Mouse (Mus musculus): ENCODE data around the gene Slc8b1. TPM values are rescaled to one million over a fixed set of nuclear protein-coding genes. Genes with fewer than 3 reads are reported as not detected.

The Slc8b1 gene
- total and polyA plus RNA-seq, 2 experiments from 2014 or later: 2.5 to 3.7 TPM

DNA sequence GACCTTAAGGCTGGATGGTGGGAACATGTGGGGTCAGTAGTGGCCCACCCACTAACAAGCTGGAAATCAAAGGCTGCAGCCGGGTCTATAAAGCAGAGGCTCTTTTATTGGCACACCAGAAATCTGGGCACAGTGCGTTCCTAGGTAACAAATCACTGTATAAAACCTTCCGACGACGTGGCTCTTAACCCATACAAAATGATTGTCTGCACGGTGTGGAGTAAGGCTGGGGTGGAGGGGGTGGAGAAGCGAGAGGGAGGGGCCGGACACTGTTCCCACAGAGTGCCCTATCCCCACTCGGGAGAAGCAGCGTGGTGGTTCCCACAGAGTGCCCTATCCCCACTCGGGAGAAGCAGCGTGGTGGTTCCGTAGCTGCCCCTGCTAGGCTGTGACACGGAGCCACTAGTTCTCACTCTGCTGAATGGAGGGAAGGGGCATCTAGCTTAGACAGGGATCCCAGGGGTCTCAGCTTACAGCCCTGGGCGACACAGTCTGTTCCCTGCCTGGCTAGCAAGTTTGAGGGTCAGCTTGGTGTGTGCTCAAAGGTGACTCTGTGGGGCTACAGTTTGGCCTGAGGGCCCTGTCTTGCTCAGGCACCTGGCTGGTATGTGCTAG lies 23.2 kb downstream of the Slc8b1 start:
- no peaks in the 10 kb centered on the region for H3K9me3 ChIP-seq (ENCODE audit: low read length)
- H3K27ac ChIP-seq: peak overlapping the region; percentile 81
- peak; percentile 63 for ATAC-seq
- no peak overlapping the region for H3K9ac ChIP-seq (replicated peaks; ENCODE audit: low read length)
- 0 out of 2 replicates have a peak, but pooled peaks cover 3% of the 10 kb centered on the region for H3K36me3 ChIP-seq (ENCODE audit: insufficient read depth, low read length)
- no peak overlapping the region for H3K4me2 ChIP-seq (ENCODE audit: low read depth, low read length)
- peak; percentile 38 for DNase-seq (ENCODE audit: low spot score)
- 0 out of 2 replicates have a peak, but pooled peaks cover 8% of the 10 kb centered on the region for H3K4me1 ChIP-seq (ENCODE audit: insufficient read depth, low read length)
- WGBS: 37% methylated on average over 15 of the region's 15 CpGs
- H3K27me3 ChIP-seq (ENCODE audit: insufficient read depth, low read length): no peaks in the 10 kb centered on the region
- no peak overlapping the region for H3K4me3 ChIP-seq (ENCODE audit: low read length)
- TF ChIP-seq CTCF (IDR thresholded peaks at IDR 0.05; ENCODE audit: low read depth): no peak

GRCm38 (mm10) chr5:120534686-120535075 lies 23.7 kb downstream of the Slc8b1 start:
- Histone ChIP-seq H3K9me3 (ENCODE audit: low read length) (no peaks in the 10 kb centered on the region), H3K4me3 (ENCODE audit: low read length) (no peak overlapping the region), H3K9ac (replicated peaks; ENCODE audit: low read length) (no peak overlapping the region), H3K36me3 (ENCODE audit: insufficient read depth, low read length) (0 out of 2 replicates have a peak, but pooled peaks cover 7% of the 10 kb centered on the region), H3K27ac (peak overlapping the region; percentile 81), H3K4me1 (ENCODE audit: insufficient read depth, low read length) (0 out of 2 replicates have a peak, but pooled peaks cover 8% of the 10 kb centered on the region), H3K4me2 (ENCODE audit: low read depth, low read length) (no peak overlapping the region), H3K27me3 (ENCODE audit: insufficient read depth, low read length) (no peaks in the 10 kb centered on the region)
- TF ChIP-seq CTCF (IDR thresholded peaks at IDR 0.05; ENCODE audit: low read depth): no peak
- peak; percentile 68 for DNase-seq (ENCODE audit: low spot score)
- ATAC-seq: peak; percentile 57; the same call in 1 of the 2 replicates
- WGBS: 29% methylated on average over 2 of the region's 2 CpGs

- DNase-seq (ENCODE audit: low spot score): peak; percentile 57
Observed at GRCm38 (mm10) chr5:120536046-120536445, 25.1 kb downstream of the Slc8b1 start.

DNA sequence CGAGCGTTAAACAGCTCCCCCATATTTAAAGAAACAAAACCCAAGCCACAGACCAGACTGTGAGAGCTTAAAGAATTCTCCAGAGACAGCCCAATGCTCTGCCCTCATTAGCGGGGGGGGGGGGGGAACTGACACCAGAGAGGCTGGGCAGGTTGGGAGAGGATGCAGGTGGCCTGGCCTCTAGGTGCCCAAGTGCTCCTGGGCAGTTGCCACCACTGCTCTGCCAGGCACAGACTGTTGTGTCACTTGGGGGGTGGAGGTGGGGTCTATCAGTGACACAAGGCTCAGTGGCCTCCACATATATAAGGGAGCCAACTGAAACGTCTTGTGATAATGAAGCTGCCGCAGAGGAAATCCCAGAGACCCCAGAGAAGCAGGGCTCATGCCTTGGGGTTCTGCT lies 25.7 kb downstream of the Slc8b1 start:
- ATAC-seq (no peak), DNase-seq (ENCODE audit: low spot score) (no peak)
- no peaks in the 10 kb centered on the region for H3K9me3 ChIP-seq (ENCODE audit: low read length)
- no peak overlapping the region for H3K9ac ChIP-seq (replicated peaks; ENCODE audit: low read length)
- H3K27ac ChIP-seq: peak overlapping the region; percentile 66; the same call in 1 of the 2 replicates
- no peaks in the 10 kb centered on the region for H3K27me3 ChIP-seq (ENCODE audit: insufficient read depth, low read length)
- H3K36me3 ChIP-seq (ENCODE audit: insufficient read depth, low read length): peaks cover 12% of the 10 kb centered on the region; the same call in 1 of the 2 replicates
- no peak for TF ChIP-seq CTCF (IDR thresholded peaks at IDR 0.05; ENCODE audit: low read depth)
- no peak overlapping the region for H3K4me3 ChIP-seq (ENCODE audit: low read length)
- H3K4me1 ChIP-seq (ENCODE audit: insufficient read depth, low read length): 0 out of 2 replicates have a peak, but pooled peaks cover 8% of the 10 kb centered on the region
- 67% methylated on average over 5 of the region's 5 CpGs for WGBS
- no peak overlapping the region for H3K4me2 ChIP-seq (ENCODE audit: low read depth, low read length)

More at GRCm38 (mm10) chr5:120536046-120536445, 25.1 kb downstream of the Slc8b1 start:
- H3K9me3 ChIP-seq (ENCODE audit: low read length): no peaks in the 10 kb centered on the region
- peak; percentile 46; the same call in 1 of the 2 replicates for ATAC-seq
- peak overlapping the region; percentile 66; the same call in 1 of the 2 replicates for H3K27ac ChIP-seq
- no peak overlapping the region for H3K9ac ChIP-seq (replicated peaks; ENCODE audit: low read length)
- H3K4me1 ChIP-seq (ENCODE audit: insufficient read depth, low read length): 0 out of 2 replicates have a peak, but pooled peaks cover 8% of the 10 kb centered on the region
- TF ChIP-seq CTCF (IDR thresholded peaks at IDR 0.05; ENCODE audit: low read depth): no peak
- no peaks in the 10 kb centered on the region for H3K27me3 ChIP-seq (ENCODE audit: insufficient read depth, low read length)
- H3K36me3 ChIP-seq (ENCODE audit: insufficient read depth, low read length): peaks cover 12% of the 10 kb centered on the region; the same call in 1 of the 2 replicates
- no peak overlapping the region for H3K4me2 ChIP-seq (ENCODE audit: low read depth, low read length)
- H3K4me3 ChIP-seq (ENCODE audit: low read length): no peak overlapping the region
- 42% methylated on average over 13 of the region's 13 CpGs for WGBS

- no peak for DNase-seq (ENCODE audit: low spot score)
- ATAC-seq: no peak
- Histone ChIP-seq H3K9ac (replicated peaks; ENCODE audit: low read length) (no peak overlapping the region), H3K36me3 (ENCODE audit: insufficient read depth, low read length) (peaks cover 20% of the 10 kb centered on the region; the same call in 1 of the 2 replicates), H3K4me1 (ENCODE audit: insufficient read depth, low read length) (no peaks in the 10 kb centered on the region), H3K4me2 (ENCODE audit: low read depth, low read length) (no peak overlapping the region), H3K9me3 (ENCODE audit: low read length) (no peaks in the 10 kb centered on the region), H3K27me3 (ENCODE audit: insufficient read depth, low read length) (no peaks in the 10 kb centered on the region), H3K27ac (no peak overlapping the region), H3K4me3 (ENCODE audit: low read length) (no peak overlapping the region)
- no peak for TF ChIP-seq CTCF (IDR thresholded peaks at IDR 0.05; ENCODE audit: low read depth)
- 81% methylated on average over 11 of the region's 11 CpGs for WGBS
Observed at GRCm38 (mm10) chr5:120548236-120548850, 37.4 kb downstream of the Slc8b1 start.

GRCm38 (mm10) chr5:120550137-120550536 lies 39.2 kb downstream of the Slc8b1 start:
- DNase-seq (ENCODE audit: low spot score) (no peak), ATAC-seq (no peak)
- Histone ChIP-seq H3K4me2 (ENCODE audit: low read depth, low read length) (no peak overlapping the region), H3K4me1 (ENCODE audit: insufficient read depth, low read length) (no peaks in the 10 kb centered on the region), H3K27me3 (ENCODE audit: insufficient read depth, low read length) (no peaks in the 10 kb centered on the region), H3K9ac (replicated peaks; ENCODE audit: low read length) (no peak overlapping the region), H3K27ac (no peak overlapping the region), H3K4me3 (ENCODE audit: low read length) (no peak overlapping the region), H3K36me3 (ENCODE audit: insufficient read depth, low read length) (peaks cover 24% of the 10 kb centered on the region), H3K9me3 (ENCODE audit: low read length) (no peaks in the 10 kb centered on the region)
- no peak for TF ChIP-seq CTCF (IDR thresholded peaks at IDR 0.05; ENCODE audit: low read depth)
- WGBS: 86% methylated on average over 5 of the region's 5 CpGs

Data from hindbrain, postnatal 0 days (tissue).